Mouse (Mus musculus) large intestine, adult 2 months (tissue): ENCODE measurements around the gene Prrt2. TPM values are rescaled to one million over a fixed set of nuclear protein-coding genes. Genes with fewer than 3 reads are reported as not detected.

Experiments
- DNase-seq: peaks from one replicate; pipeline ENCODE4 v3.0.0-alpha.2; 2012; ENCODE audit warnings: low read depth, low spot score
- WGBS: fragments of 180-500 bp; shearing (Covaris S2); methylation state at CpG from one replicate; pipeline ENCODE4 v1.1.7; 2018; 5-methylcytosine and 5-hydroxymethylcytosine counted together
- polyA plus RNA-seq: library from polyadenylated mRNA; depleted of rRNA; stranded (reverse); fragments of >200 nt; gene quantifications from 2 replicates; pipeline ENCODE4 v1.2.3, GENCODE M21; 2012; rRNA removed

The Prrt2 gene
- polyA plus RNA-seq, result 1.7 and 2.5 TPM in 2 replicates

DNA sequence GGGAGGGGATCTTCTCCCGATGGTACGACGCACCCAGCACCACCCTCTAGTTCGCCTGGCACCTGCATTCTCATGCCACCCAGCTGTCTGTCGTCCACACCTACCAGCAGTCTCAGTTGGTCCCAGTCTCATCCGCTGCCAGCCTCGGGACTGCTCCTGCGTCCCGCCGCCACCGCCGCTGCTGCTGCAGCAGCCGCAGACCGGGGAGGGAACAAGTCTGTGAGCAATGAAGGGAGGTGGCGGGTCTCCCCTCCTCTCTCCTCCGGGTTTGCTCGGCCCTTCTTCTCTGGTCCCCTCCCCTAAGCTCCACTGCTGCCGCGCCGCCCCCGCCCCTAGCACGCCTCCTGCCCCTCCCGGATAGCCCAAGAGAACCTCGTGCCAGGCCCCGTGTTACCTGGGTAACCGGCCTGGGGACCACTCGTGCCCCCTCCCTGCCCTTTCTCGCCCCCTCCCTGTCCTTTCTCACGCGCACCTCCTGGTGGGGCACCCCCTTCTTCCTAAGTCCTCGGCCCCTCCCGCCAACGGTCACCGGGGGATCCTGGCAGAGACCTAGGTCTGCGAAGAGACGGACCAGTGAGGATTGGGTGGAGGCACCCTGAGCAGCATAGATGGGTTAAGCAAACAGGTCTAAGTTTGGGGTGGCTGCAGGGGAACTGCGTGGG, at the start of gene Prrt2, which contains the start of gene Gm42742:
Gene Prrt2, minus strand, starts transcription at position 311 of the 662 bp plus-strand sequence.
Gene Gm42742, minus strand, starts transcription at position 197 of the 662 bp plus-strand sequence.
- 3% methylated on average over 37 of the region's 37 CpGs for WGBS
- DNase-seq, result no peak

DNA sequence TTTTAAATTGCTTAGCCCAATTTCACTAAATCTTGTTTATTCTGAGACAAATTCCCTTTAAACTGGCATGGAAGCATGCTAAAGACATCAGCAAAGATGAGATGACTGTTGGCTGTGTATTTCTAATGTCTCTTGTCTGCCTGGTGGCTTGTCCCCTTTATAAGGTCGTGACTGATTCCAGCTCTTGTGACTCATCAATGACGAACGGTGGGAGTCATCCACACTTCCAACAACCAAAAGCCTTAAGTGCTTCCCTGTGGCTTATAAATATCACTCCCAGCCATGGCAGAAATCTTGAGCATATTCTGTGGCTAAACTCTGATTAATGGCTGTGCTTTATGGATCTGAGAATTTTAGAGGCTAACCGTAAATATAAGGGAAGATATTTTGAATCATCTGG, 45.3 kb upstream of the Prrt2 start:
- WGBS, result 51% methylated on average over 4 of the region's 4 CpGs
- no peak for DNase-seq

DNA sequence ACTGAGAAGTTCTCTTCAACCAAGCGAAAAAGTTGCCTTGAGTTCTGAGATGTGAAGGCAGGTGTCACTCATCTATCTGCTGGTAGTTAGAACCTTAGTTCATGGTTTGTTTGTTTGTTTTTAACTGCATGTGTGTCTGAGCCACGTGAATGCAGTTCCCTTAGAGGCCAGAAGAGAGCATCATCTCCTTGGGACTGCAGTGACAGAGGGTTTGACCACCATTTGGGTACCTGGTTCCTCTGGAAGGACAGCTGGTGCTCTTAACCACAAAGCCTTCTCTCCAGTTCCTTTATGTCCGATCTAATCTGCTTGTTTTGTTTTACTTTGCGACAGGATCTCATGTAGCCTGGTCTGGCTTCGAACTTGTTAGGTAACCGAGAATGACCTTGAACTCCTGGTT, 44.5 kb upstream of the Prrt2 start:
- no peak for DNase-seq
- 87% methylated on average over 6 of the region's 6 CpGs for WGBS

DNA sequence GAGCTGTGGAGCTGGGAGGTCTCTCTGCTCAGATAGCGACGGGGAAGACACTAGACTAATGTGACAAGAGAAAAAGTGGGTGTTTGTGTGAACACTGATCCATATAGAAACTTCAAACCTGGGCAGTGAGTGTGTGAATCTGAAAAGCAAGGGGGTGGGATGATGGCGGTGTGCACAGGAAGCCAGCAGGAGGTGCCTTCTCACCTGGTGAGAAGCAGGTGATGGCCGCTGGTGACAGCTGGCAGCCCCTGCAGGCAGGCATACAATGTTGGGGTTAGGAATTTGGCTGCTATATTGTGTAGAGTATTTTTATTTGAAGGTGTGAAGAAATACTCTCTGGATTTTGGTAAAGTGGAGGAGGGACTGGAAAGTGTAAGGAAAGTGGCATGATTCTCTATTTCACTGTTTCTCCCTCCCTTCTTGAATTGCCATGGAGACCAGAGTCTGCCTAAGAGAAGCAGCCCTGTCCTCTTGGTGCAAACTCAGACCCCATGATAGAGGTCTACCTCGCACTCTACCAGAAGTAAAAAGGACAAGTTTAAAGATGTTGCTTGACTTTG, 34.1 kb upstream of the Prrt2 start:
- no peak for DNase-seq

DNA sequence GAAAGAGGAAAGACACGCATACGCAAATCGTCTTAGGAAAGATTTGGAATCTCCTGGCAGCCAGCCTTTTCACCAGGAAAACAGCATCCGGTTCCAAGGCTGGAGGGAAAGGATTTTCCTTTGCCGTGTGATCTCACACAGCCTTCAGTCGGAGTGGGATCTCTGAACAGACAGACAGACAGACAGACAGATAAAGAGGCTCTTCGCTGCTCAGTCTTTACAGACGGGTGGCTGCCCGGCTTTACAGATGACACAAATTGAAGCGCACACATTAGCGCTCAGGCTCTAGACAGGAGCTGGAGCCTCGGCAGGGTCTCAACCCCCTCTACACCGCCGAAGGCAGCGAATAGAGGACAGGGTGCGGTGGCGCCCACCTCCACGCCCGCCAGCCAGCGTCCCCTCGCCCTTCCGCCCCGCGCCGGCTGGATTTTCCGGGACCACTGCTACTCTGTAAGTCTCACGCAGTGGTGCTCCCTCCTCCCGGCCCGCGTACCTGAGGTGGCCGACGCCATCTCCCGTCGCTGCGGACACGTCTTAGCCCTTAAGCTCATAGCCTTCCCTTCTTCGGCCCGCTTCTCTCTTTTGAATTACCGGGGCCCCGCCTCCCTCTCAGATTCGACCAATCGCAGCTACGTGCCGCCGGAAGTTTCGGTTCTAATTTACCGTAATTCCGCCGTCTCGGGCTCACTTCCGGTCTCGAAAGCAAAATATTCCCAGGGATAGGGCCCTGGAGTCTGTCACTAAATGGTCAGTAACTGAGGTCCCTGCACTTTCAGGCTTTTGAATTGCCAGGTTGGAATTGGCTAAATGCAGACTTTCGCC, 21.1 kb upstream of the Prrt2 start, which contains the start of gene Kif22:
Gene Kif22, minus strand, starts transcription at position 621 of the 822 bp plus-strand sequence.
- 1% methylated on average over 53 of the region's 53 CpGs for WGBS
- DNase-seq, result peak; percentile 73

More for the DNA sequence above, 34.1 kb upstream of the Prrt2 start:
- 66% methylated on average over 5 of the region's 5 CpGs for WGBS

DNA sequence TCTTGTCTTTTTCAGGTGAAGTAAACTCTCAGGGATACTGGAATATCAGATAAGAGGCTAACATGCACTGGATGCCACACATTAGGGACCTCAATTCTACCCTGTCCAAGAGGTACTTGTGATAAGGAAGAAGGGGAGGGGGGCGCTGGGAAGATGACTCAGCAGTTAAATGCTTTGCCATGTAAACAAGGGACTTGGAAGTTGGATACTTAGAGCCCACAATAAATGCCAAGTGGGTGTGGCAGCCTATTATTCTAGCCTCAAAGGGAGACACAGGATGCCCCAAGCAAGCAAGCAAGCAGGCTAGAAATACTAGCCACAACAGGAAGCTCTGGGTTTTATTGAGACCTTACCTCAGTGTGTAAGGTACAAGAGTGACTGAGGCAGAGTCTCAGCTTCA, 10.2 kb upstream of the Prrt2 start:
- 40% methylated on average over 1 of the region's 1 CpGs for whole genome bisulfite sequencing
- no peak for DNase-seq

DNA sequence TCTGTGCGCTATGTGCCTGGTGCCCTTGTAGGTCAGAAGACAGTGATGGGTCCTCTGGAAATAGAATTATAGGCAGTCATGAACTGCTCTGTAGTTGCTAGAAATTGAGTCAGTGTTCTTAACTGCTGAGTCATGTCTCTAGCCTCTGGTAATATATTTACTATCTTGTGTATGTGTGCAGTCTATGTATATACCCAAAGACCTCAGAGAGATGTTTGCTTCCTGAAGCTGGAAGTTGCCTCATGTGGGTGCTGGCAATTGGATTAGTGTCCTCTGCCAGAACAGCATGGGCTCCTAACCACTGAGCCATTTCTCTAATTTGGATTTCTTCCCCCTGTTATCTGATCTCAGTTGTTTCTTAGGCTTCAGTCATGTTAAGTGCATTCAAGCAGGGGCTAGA, 9.2 kb upstream of the Prrt2 start:
- DNase-seq, result no peak
- 91% methylated on average over 1 of the region's 1 CpGs for WGBS

DNA sequence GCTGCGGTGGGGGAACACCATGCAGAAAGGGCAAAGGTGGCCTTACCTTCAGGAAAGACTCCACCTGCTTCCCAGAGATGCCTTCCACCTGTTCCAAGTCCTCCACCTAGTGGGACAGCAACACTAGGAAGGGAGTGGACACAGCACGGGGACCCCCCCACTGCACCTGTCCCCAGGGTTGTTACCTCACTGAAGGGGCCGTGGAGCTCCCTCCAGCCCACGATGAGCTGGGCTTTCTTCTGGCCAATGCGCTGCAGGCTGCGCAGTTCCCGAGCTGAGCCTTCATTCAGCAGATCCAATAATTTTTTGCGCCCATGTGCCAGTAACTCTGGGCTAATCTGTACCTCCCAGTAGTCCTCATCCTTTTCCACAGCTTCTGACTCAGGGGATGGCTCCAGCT, 6.9 kb upstream of the Prrt2 start:
- no peak for DNase-seq
- WGBS, result 39% methylated on average over 8 of the region's 8 CpGs

DNA sequence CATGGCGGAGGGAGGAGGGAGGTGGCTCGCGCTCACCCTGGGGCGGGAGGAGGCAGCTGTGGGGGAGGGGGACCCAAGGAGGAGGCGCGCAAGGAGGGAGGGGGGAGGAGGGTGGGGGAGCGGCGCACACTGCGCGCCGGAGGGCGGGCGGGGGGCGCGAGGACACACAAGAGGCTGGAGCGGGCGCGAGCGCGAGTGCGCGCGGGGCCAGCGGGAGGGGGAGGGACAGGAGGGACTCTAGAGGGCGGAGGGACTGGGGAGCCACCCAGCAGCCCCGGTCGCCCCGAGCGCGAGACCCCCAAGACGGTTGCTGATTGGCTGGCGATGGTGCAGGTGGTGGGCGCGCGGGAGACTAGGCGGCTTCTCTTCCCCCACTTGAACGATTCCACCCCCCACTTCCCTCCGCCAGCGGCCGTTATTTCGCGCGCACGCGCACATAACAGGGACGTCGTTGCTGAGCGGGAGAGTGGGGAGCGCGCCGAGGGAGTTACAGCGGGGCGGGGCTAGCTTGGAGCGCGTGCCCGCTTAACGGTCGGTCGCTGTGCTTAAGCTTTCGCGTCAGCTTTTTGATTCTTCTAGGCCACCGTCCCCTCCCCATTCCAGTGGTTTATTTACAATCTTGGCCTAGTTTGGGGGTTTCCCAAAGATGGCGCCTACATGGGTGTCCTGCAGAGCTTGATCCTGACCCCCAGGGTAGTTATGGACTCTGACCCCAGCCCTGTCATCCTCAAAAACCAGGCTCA, 6.1 kb upstream of the Prrt2 start, which contains the start of gene Maz:
Gene Maz, minus strand, starts transcription at position 54 of the 743 bp plus-strand sequence.
- DNase-seq, result peak; percentile 94
- 1% methylated on average over 61 of the region's 63 CpGs for WGBS

DNA sequence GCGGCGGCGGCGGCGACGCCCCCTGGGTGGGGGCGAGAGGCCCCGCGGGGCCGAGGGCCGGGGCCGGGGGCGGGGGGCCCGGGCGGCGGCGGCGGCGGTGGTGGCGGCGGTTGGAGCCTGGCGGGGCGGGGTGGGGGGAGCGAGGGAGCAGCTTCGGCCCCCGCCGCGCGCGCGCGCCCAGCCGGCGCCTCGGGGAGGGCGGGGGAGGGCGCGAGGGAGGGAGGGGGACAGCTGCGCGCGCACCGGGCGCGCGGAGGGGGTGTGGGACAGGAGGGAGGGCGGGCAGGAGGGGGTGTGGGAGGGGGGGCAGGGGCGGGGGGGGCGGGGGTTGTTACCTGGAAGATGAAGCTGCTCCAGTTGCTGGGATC, 5.6 kb upstream of the Prrt2 start:
- DNase-seq, result no peak
- 4% methylated on average over 15 of the region's 48 CpGs for WGBS

DNA sequence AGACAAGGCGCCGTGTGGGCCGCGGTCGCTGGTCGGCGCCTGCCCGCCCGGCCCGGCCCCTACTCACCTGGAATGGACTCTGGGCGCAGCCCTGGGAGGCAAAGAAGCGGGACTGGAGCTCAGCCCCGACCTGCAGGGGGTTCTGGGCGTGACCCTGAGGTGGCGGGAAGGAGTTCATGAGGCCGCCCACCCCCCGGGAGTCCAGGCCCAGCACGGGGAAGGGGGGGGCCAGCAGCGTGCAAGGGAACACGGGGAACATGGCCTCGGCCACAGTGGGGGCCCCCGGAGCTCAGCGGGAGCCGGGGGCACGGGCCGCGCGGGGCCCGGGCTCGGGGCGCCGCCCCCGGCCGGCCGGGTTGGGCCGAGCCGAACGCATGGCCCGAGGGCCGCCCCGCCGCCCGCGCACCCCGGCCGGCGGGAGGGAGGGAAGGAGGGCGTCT, 5.2 kb upstream of the Prrt2 start:
- under 1% methylated on average over 40 of the region's 48 CpGs for WGBS
- DNase-seq, result no peak

DNA sequence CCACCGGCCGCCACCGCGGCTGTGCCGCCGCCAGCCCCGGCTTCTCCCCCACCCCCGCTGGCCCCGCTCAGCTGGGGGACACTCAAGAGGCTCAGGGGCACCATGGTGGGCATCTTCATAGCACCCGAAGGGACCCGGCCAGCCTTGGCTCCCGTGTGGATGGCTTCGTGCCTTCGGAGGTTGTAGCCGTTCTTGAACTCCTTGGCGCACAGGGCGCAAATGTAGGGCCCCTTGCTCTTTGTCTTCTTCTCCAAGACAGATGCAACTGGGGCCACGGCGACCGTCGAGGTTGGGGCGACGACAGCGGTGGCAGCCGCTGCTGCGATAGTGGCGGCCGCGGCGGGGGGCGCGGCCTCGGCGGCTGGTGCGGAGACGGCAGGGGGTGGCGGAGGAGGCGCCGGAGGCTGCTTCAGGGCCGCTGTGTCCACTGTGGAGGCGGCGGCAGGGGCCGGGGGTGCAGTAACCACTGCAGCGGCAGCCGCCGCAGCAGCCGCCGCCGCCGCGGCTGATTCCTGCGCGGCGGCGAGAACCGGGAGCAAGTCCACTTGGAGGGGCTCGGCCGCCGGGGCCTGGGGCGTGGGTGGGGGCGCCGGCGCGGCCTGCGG, 4.6 kb upstream of the Prrt2 start:
- DNase-seq, result no peak
- WGBS, result under 1% methylated on average over 59 of the region's 65 CpGs

DNA sequence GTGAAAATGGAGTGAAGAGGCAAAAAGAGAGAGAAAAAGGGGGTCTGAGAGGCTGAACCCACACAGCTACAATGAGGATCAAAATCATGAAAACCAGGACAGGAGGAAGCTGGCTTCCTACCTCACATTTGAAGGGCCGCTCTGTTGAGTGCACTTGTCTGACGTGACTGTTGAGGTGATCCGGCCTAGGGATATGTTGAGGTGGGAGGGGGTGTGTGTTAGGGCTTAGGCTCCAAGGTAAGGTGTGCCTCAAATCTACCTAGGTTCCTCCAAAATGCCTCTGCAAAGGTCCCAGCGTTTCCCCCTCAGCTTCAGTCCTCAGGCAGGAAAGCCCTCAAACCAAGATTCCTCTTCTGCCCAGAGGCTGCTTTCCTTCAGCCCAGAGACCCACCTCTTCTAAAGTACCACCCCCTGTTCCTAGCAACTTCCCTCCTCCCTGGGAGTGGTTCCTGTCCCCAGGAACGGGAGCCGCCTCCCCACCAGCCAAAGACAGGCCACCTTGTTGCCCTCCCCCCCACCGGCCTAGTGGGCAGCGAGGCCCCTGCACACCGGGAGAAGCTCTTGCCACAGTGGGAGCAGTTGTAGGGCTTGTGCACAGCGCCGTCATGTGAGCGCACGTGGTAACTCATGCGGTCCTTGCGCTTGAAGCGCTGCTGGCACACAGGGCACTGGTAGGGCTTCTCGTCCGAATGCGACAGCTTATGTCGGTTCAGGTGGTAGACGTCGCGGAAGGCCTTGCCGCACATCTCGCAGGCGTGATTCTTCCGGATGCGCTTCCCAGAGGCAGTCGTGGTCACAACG, 3.9 kb upstream of the Prrt2 start:
- WGBS, result 2% methylated on average over 30 of the region's 30 CpGs
- DNase-seq, result no peak

DNA sequence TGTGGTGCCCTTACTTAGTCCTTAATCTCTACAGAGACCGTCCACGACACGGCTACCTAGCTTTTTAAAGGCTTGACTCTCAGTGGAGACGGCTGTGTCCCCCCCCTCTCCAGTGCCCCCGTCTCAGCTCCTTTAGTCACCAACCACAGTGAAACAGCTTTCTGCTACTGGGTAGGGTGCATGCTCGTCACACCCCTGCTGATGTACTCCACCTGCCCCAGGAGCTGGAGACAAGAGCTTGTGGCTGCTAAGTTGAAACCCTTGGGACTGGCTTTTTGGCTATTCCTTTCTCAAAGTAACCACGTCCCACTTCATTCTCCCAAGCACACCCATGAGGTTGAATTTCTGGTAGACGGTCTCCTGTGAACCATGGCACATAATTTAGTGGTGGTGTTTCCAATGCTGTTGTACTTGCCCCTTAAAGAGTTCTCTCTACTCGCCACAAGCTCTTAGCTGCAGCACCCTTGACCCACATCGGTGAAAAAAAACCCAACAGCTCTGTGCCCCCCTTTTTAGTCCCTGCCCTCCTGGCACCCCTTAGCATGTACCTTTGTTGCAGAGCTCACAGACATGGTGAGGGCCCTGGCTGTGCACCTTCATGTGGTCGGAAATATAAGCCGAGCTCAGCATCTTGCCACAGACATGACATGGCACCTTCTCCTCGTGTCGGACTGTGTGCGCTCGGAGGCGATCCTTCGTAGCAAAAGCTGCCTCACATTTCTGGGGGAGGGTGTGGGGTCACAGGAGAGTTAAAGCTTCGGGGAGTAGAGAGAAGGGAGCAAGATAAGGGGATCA, 3.1 kb upstream of the Prrt2 start:
- 39% methylated on average over 19 of the region's 19 CpGs for WGBS

DNA sequence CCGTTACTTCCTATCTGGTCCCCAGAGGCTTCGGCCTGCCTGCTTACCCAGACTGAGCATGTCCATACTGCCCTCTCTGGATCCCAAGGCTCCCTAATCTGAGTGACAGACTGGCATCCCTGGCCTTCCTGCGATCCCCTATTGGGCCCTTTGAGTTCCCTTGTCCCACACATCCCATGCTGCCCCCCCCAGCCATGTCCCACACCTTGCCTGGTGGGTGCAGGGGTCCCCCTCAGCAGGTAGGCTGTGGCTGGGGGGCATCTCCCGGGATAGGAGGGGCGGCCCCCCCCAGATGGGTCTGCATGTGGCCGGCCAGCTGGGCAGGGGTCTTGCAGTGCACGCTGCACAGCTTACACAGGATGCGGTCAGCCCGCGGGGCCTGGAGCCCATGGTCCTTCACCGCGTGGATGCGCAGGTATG, 2.3 kb upstream of the Prrt2 start:
- no peak for DNase-seq
- 87% methylated on average over 13 of the region's 13 CpGs for WGBS

More for the DNA sequence above, 3.1 kb upstream of the Prrt2 start:
- no peak for DNase-seq

DNA sequence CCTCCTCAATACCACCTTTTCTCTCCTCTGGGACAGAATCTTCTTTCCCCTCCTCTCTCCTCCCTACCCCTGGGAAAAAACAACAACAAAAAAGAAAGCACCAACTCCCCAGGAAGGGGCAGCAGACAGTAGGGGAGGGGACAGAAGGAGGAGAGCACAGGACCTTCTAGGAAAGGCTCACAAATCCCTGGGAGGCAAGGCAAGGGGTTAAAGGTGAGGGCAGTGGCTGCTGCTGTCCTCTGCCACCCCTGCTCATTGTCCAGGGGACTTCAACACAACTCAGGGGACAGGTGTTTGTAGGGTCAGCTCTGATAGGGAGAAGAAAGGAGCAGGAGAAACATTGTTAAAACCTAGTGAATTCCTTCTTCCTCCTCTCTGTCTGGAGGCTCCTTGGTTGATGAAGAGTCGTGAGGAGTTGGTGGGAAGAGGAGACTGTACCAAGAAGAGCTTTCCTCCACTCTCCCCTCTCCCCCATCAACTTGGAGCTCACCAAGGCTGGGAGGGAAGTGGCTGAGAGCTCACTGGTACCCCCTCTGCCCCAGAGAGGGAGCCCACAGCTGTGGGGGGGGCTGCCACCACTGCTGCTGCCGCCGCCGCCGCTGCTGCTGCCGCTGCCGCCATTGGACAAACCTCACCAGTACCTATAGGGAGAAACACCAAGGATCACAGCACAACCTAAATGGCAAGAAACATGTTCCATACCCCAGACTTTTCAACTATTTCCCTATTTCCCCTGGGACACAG, 1.7 kb upstream of the Prrt2 start:
- DNase-seq, result no peak
- WGBS, result 86% methylated on average over 7 of the region's 7 CpGs
